Mouse (Mus musculus): ENCODE measurements around the gene Med15.
"Not testable (repeated sequence)": the region's sequence is repeated elsewhere in the genome, so short reads cannot be mapped to it uniquely, and the experiment has no call there.

Gene Med15

GRCm38 (mm10) chr16:17732841-17733340 lies at the start of gene Med15:
Gene Med15 (minus strand): TSS chr16:17732891.
- DNase-seq (ENCODE audit: low spot score), result no peak

- no peak for DNase-seq (ENCODE audit: low spot score)
Measured at GRCm38 (mm10) chr16:17779692-17780091, 47.0 kb upstream of the Med15 start.

GRCm38 (mm10) chr16:17778223-17778622 lies 45.5 kb upstream of the Med15 start:
- no peak for DNase-seq (ENCODE audit: low spot score)

- DNase-seq (ENCODE audit: low spot score), result no peak
Measured at GRCm38 (mm10) chr16:17776828-17777227, 44.1 kb upstream of the Med15 start.

GRCm38 (mm10) chr16:17771117-17771865 lies 38.6 kb upstream of the Med15 start:
- DNase-seq (ENCODE audit: low spot score), result no peak

GRCm38 (mm10) chr16:17768834-17769233 lies 36.1 kb upstream of the Med15 start:
- peak; percentile 28 for DNase-seq (ENCODE audit: low spot score)

GRCm38 (mm10) chr16:17764108-17764511 lies 31.4 kb upstream of the Med15 start:
- DNase-seq (ENCODE audit: low spot score), result peak; percentile 34

- DNase-seq (ENCODE audit: low spot score), result peak; percentile 29
Measured at GRCm38 (mm10) chr16:17761074-17761473, 28.4 kb upstream of the Med15 start.

- DNase-seq (ENCODE audit: low spot score), result peak; percentile 62
Measured at GRCm38 (mm10) chr16:17760657-17761056, 28.0 kb upstream of the Med15 start.

GRCm38 (mm10) chr16:17759813-17760321 lies 27.2 kb upstream of the Med15 start:
- DNase-seq (ENCODE audit: low spot score), result no peak

- peak; percentile 64 for DNase-seq (ENCODE audit: low spot score)
Measured at GRCm38 (mm10) chr16:17759344-17759773, 26.7 kb upstream of the Med15 start, which contains the start of gene Klhl22. Gene Klhl22 (plus strand): TSS chr16:17759618.

- DNase-seq (ENCODE audit: low spot score), result no peak
Measured at GRCm38 (mm10) chr16:17758902-17759301, 26.2 kb upstream of the Med15 start.

- no peak for DNase-seq (ENCODE audit: low spot score)
Measured at GRCm38 (mm10) chr16:17757756-17758155, 25.1 kb upstream of the Med15 start.

- no peak for DNase-seq (ENCODE audit: low spot score)
Measured at GRCm38 (mm10) chr16:17753686-17754085, 21.0 kb upstream of the Med15 start.

GRCm38 (mm10) chr16:17753001-17753400 lies 20.3 kb upstream of the Med15 start:
- DNase-seq (ENCODE audit: low spot score), result no peak

- DNase-seq (ENCODE audit: low spot score), result no peak
Measured at GRCm38 (mm10) chr16:17745067-17745466, 12.4 kb upstream of the Med15 start.

GRCm38 (mm10) chr16:17744536-17744935 lies 11.8 kb upstream of the Med15 start:
- no peak for DNase-seq (ENCODE audit: low spot score)

- DNase-seq (ENCODE audit: low spot score), result no peak
Measured at GRCm38 (mm10) chr16:17743279-17743678, 10.6 kb upstream of the Med15 start.

GRCm38 (mm10) chr16:17742810-17743209 lies 10.1 kb upstream of the Med15 start:
- DNase-seq (ENCODE audit: low spot score), result no peak

- no peak for DNase-seq (ENCODE audit: low spot score)
Measured at GRCm38 (mm10) chr16:17740080-17740479, 7.4 kb upstream of the Med15 start.

- no peak for DNase-seq (ENCODE audit: low spot score)
Measured at GRCm38 (mm10) chr16:17736156-17736555, 3.5 kb upstream of the Med15 start.

- not testable (repeated sequence) for DNase-seq (ENCODE audit: low spot score)
Measured at GRCm38 (mm10) chr16:17734872-17735271, 2.2 kb upstream of the Med15 start.

- DNase-seq (ENCODE audit: low spot score), result no peak
Measured at GRCm38 (mm10) chr16:17733646-17734045, 955 bp upstream of the Med15 start.

Data from c-Kit-positive CD71-positive TER-119-positive erythroid progenitor cells, embryonic 14.5 days (primary cell).